Mouse (Mus musculus): ENCODE data around the gene Fam78a. TPM values are rescaled to one million over a fixed set of nuclear protein-coding genes. Genes with fewer than 3 reads are reported as not detected.

Fam78a gene
- polyA plus RNA-seq, 2 experiments = 8.9 to 9.8 TPM

- H3K4me2 ChIP-seq (ENCODE audit: low read depth) = no peak overlapping the region
- ATAC-seq (ENCODE audit: insufficient read depth) (no peak), DNase-seq (ENCODE audit: low read depth in 3 of 3, low spot score in 3 of 3) (no peak)
- 73% methylated on average over 7 of the region's 7 CpGs for WGBS (ENCODE audit: insufficient replicate concordance)
- H3K9me3 ChIP-seq (ENCODE audit: control insufficient read depth, low read length) = no peaks in the 10 kb centered on the region
- H3K27me3 ChIP-seq (ENCODE audit: control insufficient read depth, insufficient read depth, low read length) = no peaks in the 10 kb centered on the region
- H3K27ac ChIP-seq = no peak overlapping the region
- no peak overlapping the region for H3K4me3 ChIP-seq (ENCODE audit: insufficient read depth in 1 of 2, low read depth in 2 of 2, low read length in 2 of 2)
- no peak overlapping the region for H3K9ac ChIP-seq (replicated peaks)
- peaks cover 7% of the 10 kb centered on the region for H3K36me3 ChIP-seq (replicated peaks; ENCODE audit: control insufficient read depth, insufficient read depth, low read depth)
- no peak for TF ChIP-seq EP300 (IDR thresholded peaks at IDR 0.05; ENCODE audit: low read depth)
- TF ChIP-seq CTCF (IDR thresholded peaks at IDR 0.05; ENCODE audit: low read depth) = no peak
- H3K4me1 ChIP-seq (replicated peaks; ENCODE audit: control insufficient read depth in 2 of 2, insufficient read depth in 2 of 2, low read length in 1 of 2) = peaks cover 16 to 24% of the 10 kb centered on the region in 2 experiments
These were observed 9.3 kb downstream of the Fam78a start for GRCm38 (mm10) chr2:32075368-32075767.

GRCm38 (mm10) chr2:32074404-32074803, 10.3 kb downstream of the Fam78a start:
- Histone ChIP-seq H3K4me2 (ENCODE audit: low read depth) (no peak overlapping the region), H3K4me3 (ENCODE audit: insufficient read depth in 1 of 2, low read depth in 2 of 2, low read length in 2 of 2) (no peak overlapping the region), H3K27ac (no peak overlapping the region), H3K27me3 (ENCODE audit: control insufficient read depth, insufficient read depth, low read length) (no peaks in the 10 kb centered on the region), H3K4me1 (replicated peaks; ENCODE audit: control insufficient read depth in 2 of 2, insufficient read depth in 2 of 2, low read length in 1 of 2) (peaks cover 9 to 16% of the 10 kb centered on the region in 2 experiments), H3K9ac (replicated peaks) (no peak overlapping the region), H3K36me3 (replicated peaks; ENCODE audit: control insufficient read depth, insufficient read depth, low read depth) (peaks cover 7% of the 10 kb centered on the region), H3K9me3 (ENCODE audit: control insufficient read depth, low read length) (no peaks in the 10 kb centered on the region)
- no peak for TF ChIP-seq CTCF (IDR thresholded peaks at IDR 0.05; ENCODE audit: low read depth)
- TF ChIP-seq EP300 (IDR thresholded peaks at IDR 0.05; ENCODE audit: low read depth) = no peak
- DNase-seq (ENCODE audit: low read depth in 3 of 3, low spot score in 3 of 3) = no peak
- whole genome bisulfite sequencing (ENCODE audit: insufficient replicate concordance) = 62% methylated on average over 8 of the region's 8 CpGs
- ATAC-seq (ENCODE audit: insufficient read depth) = no peak

- peaks cover 31% of the 10 kb centered on the region for H3K36me3 ChIP-seq (replicated peaks; ENCODE audit: control insufficient read depth, insufficient read depth, low read depth)
- no peak overlapping the region for H3K4me2 ChIP-seq (ENCODE audit: low read depth)
- H3K27ac ChIP-seq = no peak overlapping the region
- H3K9me3 ChIP-seq (ENCODE audit: control insufficient read depth, low read length) = no peaks in the 10 kb centered on the region
- ATAC-seq (ENCODE audit: insufficient read depth) (no peak), DNase-seq (ENCODE audit: low read depth in 3 of 3, low spot score in 3 of 3) (no peak)
- 91% methylated on average over 10 of the region's 10 CpGs for WGBS (ENCODE audit: insufficient replicate concordance)
- no peak overlapping the region for H3K9ac ChIP-seq (replicated peaks)
- no peak overlapping the region for H3K4me3 ChIP-seq (ENCODE audit: insufficient read depth in 1 of 2, low read depth in 2 of 2, low read length in 2 of 2)
- H3K27me3 ChIP-seq (ENCODE audit: control insufficient read depth, insufficient read depth, low read length) = no peaks in the 10 kb centered on the region
- TF ChIP-seq EP300 (IDR thresholded peaks at IDR 0.05; ENCODE audit: low read depth) (no peak), CTCF (IDR thresholded peaks at IDR 0.05; ENCODE audit: low read depth) (no peak)
- peaks cover 0 to 1% of the 10 kb centered on the region in 2 experiments; a peak in 1 of 4 replicates for H3K4me1 ChIP-seq (replicated peaks; ENCODE audit: control insufficient read depth in 2 of 2, insufficient read depth in 2 of 2, low read length in 1 of 2)
These were observed 13.9 kb downstream of the Fam78a start for GRCm38 (mm10) chr2:32070747-32071146.

GRCm38 (mm10) chr2:32068811-32069607, 15.6 kb downstream of the Fam78a start:
- Histone ChIP-seq H3K9ac (replicated peaks) (no peak overlapping the region), H3K4me1 (replicated peaks; ENCODE audit: control insufficient read depth in 2 of 2, insufficient read depth in 2 of 2, low read length in 1 of 2) (peaks cover 1 to 2% of the 10 kb centered on the region in 2 experiments; a peak in 2 of 4 replicates), H3K4me2 (ENCODE audit: low read depth) (no peak overlapping the region), H3K36me3 (replicated peaks; ENCODE audit: control insufficient read depth, insufficient read depth, low read depth) (peaks cover 31% of the 10 kb centered on the region), H3K9me3 (ENCODE audit: control insufficient read depth, low read length) (no peaks in the 10 kb centered on the region), H3K4me3 (ENCODE audit: insufficient read depth in 1 of 2, low read depth in 2 of 2, low read length in 2 of 2) (no peak overlapping the region), H3K27ac (no peak overlapping the region), H3K27me3 (ENCODE audit: control insufficient read depth, insufficient read depth, low read length) (no peaks in the 10 kb centered on the region)
- 84% methylated on average over 31 of the region's 31 CpGs for WGBS (ENCODE audit: insufficient replicate concordance)
- TF ChIP-seq CTCF (IDR thresholded peaks at IDR 0.05; ENCODE audit: low read depth) = no peak
- no peak for TF ChIP-seq EP300 (IDR thresholded peaks at IDR 0.05; ENCODE audit: low read depth)
- ATAC-seq (ENCODE audit: insufficient read depth) (no peak), DNase-seq (ENCODE audit: low read depth in 3 of 3, low spot score in 3 of 3) (no peak)

GRCm38 (mm10) chr2:32066005-32066404, 18.7 kb downstream of the Fam78a start:
- Histone ChIP-seq H3K27ac (no peak overlapping the region), H3K27me3 (ENCODE audit: control insufficient read depth, insufficient read depth, low read length) (no peaks in the 10 kb centered on the region), H3K9ac (replicated peaks) (no peak overlapping the region), H3K9me3 (ENCODE audit: control insufficient read depth, low read length) (no peaks in the 10 kb centered on the region), H3K4me1 (replicated peaks; ENCODE audit: control insufficient read depth in 2 of 2, insufficient read depth in 2 of 2, low read length in 1 of 2) (peaks cover 30 to 32% of the 10 kb centered on the region in 2 experiments), H3K4me3 (ENCODE audit: insufficient read depth in 1 of 2, low read depth in 2 of 2, low read length in 2 of 2) (no peak overlapping the region), H3K4me2 (ENCODE audit: low read depth) (no peak overlapping the region), H3K36me3 (replicated peaks; ENCODE audit: control insufficient read depth, insufficient read depth, low read depth) (peaks cover 28% of the 10 kb centered on the region)
- DNase-seq (ENCODE audit: low read depth in 3 of 3, low spot score in 3 of 3) (no peak), ATAC-seq (ENCODE audit: insufficient read depth) (no peak)
- TF ChIP-seq EP300 (IDR thresholded peaks at IDR 0.05; ENCODE audit: low read depth) (no peak), CTCF (IDR thresholded peaks at IDR 0.05; ENCODE audit: low read depth) (peak; percentile 6; the same call in 1 of the 2 replicates)
- WGBS (ENCODE audit: insufficient replicate concordance) = 81% methylated on average over 4 of the region's 4 CpGs

Data from liver, embryonic 14.5 days (tissue).